Mouse (Mus musculus) ES-CJ7 (cell line): ENCODE measurements at regions not wholly inside any gene's neighbourhood (a gene's known extent, or its start where the extent isn't known, plus 50 kb on each side); places are given as distances from the start of the nearest gene placed in this dataset.
"Not testable (repeated sequence)": the region's sequence is repeated elsewhere in the genome, so short reads cannot be mapped to it uniquely, and the experiment has no call there.

Source experiments
- DNase-seq: peaks from one replicate; pipeline ENCODE4 v3.0.0; 2011; ENCODE audit warnings: low read depth, low spot score

DNA sequence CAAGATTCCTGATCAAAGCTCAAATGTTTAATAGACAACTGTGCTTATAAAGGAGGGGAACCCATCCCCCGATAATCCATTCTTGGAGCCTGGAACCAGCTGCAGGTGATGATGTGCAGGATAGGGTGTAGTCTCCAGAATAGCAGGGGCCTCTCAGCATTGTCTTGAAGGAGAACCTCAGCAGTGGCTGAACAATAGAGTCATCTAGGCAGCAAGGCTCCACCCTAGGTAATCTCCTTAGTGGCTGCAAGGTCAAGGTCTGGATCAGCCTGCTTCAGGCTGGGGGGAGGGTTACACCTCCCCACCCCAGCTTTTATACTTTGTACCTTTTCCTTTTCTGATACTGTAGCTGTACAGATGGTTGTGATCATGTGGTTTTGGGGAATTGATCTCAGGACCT lies 116.8 kb upstream of the Mettl4 start:
- DNase-seq, result peak; percentile 94

DNA sequence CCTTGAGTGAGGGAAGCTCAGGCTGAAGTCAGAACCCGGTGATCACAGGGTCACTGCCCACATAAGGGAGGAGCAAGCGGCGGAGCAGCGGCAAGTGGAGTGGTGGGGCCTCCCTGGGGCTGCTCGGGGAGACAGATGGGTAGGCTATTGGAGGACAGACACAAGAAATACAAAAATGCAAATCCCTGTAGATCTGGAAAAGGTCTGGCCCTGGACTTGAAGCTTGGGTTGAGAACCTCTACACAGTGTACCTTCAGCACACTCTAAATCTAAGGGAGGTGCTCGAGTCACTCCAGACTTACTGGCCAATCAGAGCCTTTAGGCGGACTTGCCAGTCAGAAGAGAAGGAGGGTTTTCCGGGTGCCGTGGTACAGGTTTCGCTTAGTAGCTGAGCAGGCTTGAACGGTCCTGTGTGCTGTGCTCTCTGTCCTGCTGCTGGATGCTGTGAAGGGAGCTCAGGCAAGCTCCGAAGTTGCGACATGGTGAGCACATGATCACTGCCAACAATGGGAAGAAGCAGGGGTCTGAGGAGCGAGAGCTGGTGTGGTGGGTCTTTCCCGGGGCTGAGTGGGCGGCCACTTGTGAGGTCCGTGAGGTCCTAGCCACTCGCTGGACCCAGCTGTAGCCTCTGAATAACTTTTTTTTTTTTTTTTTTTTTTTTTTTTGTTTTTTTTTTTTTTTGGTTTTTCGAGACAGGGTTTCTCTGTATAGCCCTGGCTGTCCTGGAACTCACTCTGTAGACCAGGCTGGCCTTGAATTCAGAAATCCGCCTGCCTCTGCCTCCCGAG lies 114.9 kb upstream of the Mettl4 start:
- DNase-seq, result peak; percentile 95

DNA sequence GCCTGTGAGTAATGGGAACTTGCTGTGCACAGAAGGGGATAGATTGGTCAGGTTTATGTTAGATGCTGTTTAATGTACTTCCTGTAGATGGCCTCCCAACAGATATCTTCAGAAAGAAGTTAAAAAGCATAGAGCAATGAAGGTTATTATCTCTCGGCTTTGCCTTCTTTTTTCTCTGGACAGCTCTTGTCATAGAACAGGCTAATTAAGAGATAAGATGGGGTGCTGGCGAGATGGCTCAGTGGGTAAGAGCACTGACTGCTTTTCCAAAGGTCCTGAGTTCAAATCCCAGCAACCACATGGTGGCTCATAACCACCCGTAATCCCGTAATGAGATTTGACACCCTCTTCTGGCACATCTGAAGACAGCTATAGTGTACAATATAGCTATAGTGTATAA lies 104.9 kb upstream of the Mettl4 start:
- not testable (repeated sequence) for DNase-seq

DNA sequence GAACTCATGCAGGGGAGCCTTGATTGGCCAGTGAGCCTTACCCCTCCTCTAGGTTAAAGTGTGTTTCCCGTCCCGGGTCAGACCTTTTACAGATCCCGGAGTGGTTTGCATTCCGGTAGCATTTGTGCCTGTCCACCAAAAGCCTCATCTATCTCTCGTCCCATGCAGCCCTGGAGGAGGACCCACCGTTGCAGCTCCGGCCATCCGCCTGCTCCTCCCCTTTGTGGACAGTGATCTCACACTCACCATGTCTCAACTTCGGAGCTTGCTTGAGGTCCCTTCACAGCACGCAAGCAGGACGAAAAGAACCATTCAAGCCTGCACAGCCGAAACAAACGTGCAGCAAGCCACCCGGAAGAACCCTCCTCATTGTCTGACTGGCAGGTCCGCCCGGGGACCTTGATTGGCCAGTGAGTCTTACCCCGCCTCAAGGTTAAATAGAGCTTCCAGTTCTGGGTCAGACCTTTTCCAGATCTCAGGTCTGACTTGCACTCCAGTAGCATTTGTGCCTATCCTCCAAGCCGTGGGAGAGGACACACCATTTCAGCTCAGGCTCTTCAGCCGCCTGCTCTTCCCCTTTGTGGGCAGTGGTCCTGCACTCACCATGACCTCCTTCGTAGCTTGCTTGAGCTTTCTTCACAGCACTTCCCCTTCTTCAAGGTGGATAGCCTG lies 84.8 kb upstream of the Mettl4 start:
- peak; percentile 89 for DNase-seq

GRCm38 (mm10) chr17:94834067-94834445 lies 84.2 kb upstream of the Mettl4 start:
- DNase-seq, result peak; percentile 49

- DNase-seq, result not testable (repeated sequence)
Observed at GRCm38 (mm10) chr17:94826415-94826814, 76.6 kb upstream of the Mettl4 start.

- no peak for DNase-seq
Observed at GRCm38 (mm10) chr17:94808758-94809157, 58.9 kb upstream of the Mettl4 start.
